Mouse (Mus musculus) stomach, embryonic 14.5 days (tissue): ENCODE data around the gene Psat1. TPM values are rescaled to one million over a fixed set of nuclear protein-coding genes. Genes with fewer than 3 reads are reported as not detected.

ENCODE experiments used
- ATAC-seq: fragments of 200-750 bp; cut with Nextera tagmentation; 2 replicates; pipeline ENCODE4 v1.8.0; 2017; ENCODE audit warnings: low read depth, moderate TSS enrichment; ENCODE audit not compliant: insufficient number of reproducible peaks, insufficient read depth, low FRiP score
- H3K27ac ChIP-seq: fragments of 300-500 bp; sonication (generic); 2 replicates; pipeline ENCODE4 v1.5.1; 2014; ENCODE audit warnings: mild to moderate bottlenecking, low read length, moderate library complexity, mixed read lengths
- H3K27me3 ChIP-seq: fragments of 300-500 bp; sonication (generic); 2 replicates; pipeline ENCODE4 v1.6.1; 2014; ENCODE audit warnings: low read length, control low read depth, mixed read lengths; ENCODE audit not compliant: control insufficient read depth, insufficient read depth
- H3K36me3 ChIP-seq: fragments of 300-500 bp; sonication (generic); 2 replicates; pipeline ENCODE4 v1.6.1; 2014; ENCODE audit warnings: mild to moderate bottlenecking, control low read depth, low read length, moderate library complexity, mixed read lengths; ENCODE audit not compliant: control insufficient read depth, insufficient read depth
- H3K4me1 ChIP-seq: fragments of 300-500 bp; sonication (generic); 2 replicates; pipeline ENCODE4 v1.6.1; 2014; ENCODE audit warnings: low read length, control low read depth, mixed read lengths; ENCODE audit not compliant: control insufficient read depth, insufficient read depth
- H3K4me2 ChIP-seq: fragments of 300-500 bp; sonication (generic); replicated peaks from 2 replicates; pipeline ENCODE4 v1.6.1; 2014; ENCODE audit warnings: low read depth, low read length, control low read depth
- H3K4me3 ChIP-seq: fragments of 300-500 bp; sonication (generic); 2 replicates; pipeline ENCODE4 v1.5.1; 2014; ENCODE audit warnings: low read depth, low read length, control low read depth
- H3K9ac ChIP-seq: fragments of 300-500 bp; sonication (generic); replicated peaks from 2 replicates; pipeline ENCODE4 v1.6.1; 2014; ENCODE audit warnings: low read depth, mild to moderate bottlenecking, control low read depth, low read length, moderate library complexity, mixed read lengths
- H3K9me3 ChIP-seq: fragments of 300-500 bp; sonication (generic); 2 replicates; pipeline ENCODE4 v1.6.1; 2016; ENCODE audit warnings: low read depth, low read length, control low read depth; ENCODE audit not compliant: control insufficient read depth
- WGBS: fragments of 180-500 bp; shearing (Covaris S2); extraction: QIAGEN DNeasy Blood & Tissue Kit; methylation state at CpG from one replicate; pipeline ENCODE4 v1.1.7; 2014; 5-methylcytosine and 5-hydroxymethylcytosine counted together
- polyA plus RNA-seq: library from polyadenylated mRNA; unstranded; fragments of >200 nt; fragmentation: Nextera tagmentation; extraction: Ambion mirVana; gene quantifications from 2 replicates; pipeline ENCODE4 v1.2.1, GENCODE M21; 2014

Psat1 gene
- polyA plus RNA-seq, 1 experiment from 2014 or later, result 72.3 TPM

DNA sequence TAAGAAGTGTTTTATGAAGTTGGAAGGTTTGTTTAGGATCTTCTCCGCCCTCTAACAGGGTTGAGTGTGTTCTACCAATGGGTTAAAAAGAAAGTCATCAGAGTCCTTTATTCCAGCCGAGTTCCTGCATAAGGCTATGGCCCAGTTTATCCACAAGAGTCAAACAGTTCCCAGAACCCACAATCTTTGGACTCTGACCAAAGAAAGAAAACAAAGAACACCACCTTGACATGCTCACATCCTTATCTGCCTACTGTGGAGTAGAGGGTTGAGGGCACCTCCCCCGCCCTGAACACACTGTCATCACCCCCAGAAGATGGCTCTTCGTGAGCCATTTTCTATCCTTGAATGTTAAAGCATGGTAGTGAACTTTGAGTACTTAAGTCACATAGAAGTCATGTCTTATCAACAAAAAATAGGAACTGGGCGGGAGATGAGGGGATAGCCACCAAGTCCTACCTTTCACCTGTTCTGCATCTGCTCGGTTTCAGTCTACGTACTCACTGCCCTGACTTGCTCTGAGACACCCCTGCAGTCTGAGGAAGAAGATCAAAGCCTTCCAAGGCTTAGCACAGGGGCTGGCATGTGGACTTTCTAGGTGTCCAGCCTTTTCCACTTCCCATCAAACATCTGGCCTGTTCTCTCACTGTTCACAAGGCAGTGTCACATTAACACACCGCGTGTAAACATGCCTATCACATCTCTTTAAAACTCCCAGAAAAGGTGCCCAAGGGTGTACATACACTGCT lies 33.7 kb downstream of the Psat1 start:
- no peak for ATAC-seq
- WGBS, result 89% methylated on average over 9 of the region's 9 CpGs
- no peaks in the 10 kb centered on the region; the same call in 1 of the 2 replicates for H3K36me3 ChIP-seq

DNA sequence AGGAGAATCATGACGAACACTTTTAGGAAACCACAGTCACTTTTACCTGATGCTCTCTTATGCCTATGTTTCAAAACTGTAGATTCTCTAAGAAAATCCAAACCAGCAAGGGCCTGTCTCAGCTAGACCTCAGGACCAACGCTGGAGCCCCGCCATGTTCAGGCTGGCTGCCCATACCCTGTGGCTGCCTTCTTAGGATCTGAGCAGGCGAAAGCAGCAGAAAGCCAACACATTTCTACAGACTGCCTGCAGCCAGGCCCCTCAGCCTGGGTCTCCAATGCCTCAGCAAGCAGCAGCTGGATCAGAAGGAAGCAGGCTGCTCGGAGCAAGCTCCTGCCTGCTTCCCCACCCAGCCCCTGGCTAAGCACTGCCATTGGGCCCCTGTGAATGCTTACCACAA lies 35.7 kb downstream of the Psat1 start:
- Histone ChIP-seq H3K27ac (no peak overlapping the region), H3K9ac (no peak overlapping the region), H3K27me3 (no peaks in the 10 kb centered on the region), H3K4me3 (no peak overlapping the region), H3K9me3 (no peaks in the 10 kb centered on the region), H3K36me3 (peaks cover 8% of the 10 kb centered on the region; the same call in 1 of the 2 replicates), H3K4me2 (no peak overlapping the region), H3K4me1 (no peaks in the 10 kb centered on the region)
- WGBS, result 92% methylated on average over 5 of the region's 5 CpGs
- ATAC-seq, result no peak

More for the DNA sequence above, 33.7 kb downstream of the Psat1 start:
- Histone ChIP-seq H3K27ac (no peak overlapping the region), H3K4me3 (no peak overlapping the region), H3K4me2 (no peak overlapping the region), H3K4me1 (no peaks in the 10 kb centered on the region), H3K9me3 (no peaks in the 10 kb centered on the region), H3K9ac (no peak overlapping the region), H3K27me3 (no peaks in the 10 kb centered on the region)

DNA sequence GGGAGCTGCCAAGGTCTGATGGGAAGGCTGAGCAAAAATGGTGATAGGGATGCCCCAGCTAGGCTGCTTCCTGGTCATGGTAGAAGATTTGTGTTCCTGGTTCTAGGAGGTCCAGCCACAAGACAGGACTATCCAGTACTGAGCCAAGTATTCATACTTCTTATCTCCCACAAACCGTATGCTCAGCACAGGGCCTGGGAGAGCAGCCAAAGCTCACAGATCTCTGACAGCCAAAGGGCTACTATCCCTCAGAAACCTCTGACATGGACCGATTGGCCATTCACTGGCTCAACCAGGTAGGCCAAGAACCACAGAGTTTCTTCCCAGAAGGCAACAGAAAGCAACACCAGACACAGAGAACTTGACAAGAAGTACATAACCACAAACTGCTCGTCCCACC lies 36.1 kb downstream of the Psat1 start:
- Histone ChIP-seq H3K4me1 (no peaks in the 10 kb centered on the region), H3K4me2 (no peak overlapping the region), H3K36me3 (peaks cover 8% of the 10 kb centered on the region; the same call in 1 of the 2 replicates), H3K27me3 (no peaks in the 10 kb centered on the region), H3K4me3 (no peak overlapping the region), H3K9ac (no peak overlapping the region), H3K9me3 (no peaks in the 10 kb centered on the region), H3K27ac (no peak overlapping the region)
- no peak for ATAC-seq
- WGBS, result 80% methylated on average over 3 of the region's 3 CpGs

DNA sequence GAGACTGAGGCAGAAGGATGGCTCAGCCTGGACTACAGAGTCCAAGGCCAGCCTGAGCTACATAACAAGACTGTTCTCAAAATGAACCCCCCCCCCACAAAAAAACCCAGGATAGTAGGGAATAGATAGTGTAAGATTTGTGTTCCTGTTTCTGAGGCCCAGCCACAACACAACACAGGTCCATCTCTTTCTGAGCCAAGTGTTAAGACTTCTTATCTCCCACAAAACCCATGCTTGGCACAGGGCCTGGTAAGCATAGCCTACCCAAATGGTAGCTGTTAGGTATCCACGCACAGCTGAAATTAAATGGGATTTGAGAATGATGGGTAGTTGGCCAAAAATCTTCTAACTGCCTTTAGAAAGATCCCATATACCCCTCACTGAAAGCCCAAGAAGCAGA lies 36.6 kb downstream of the Psat1 start:
- WGBS, result 85% methylated on average over 1 of the region's 1 CpGs
- Histone ChIP-seq H3K27ac (no peak overlapping the region), H3K36me3 (peaks cover 8% of the 10 kb centered on the region; the same call in 1 of the 2 replicates), H3K4me1 (no peaks in the 10 kb centered on the region), H3K4me2 (no peak overlapping the region), H3K9ac (no peak overlapping the region), H3K27me3 (no peaks in the 10 kb centered on the region), H3K4me3 (no peak overlapping the region), H3K9me3 (no peaks in the 10 kb centered on the region)
- ATAC-seq, result no peak

DNA sequence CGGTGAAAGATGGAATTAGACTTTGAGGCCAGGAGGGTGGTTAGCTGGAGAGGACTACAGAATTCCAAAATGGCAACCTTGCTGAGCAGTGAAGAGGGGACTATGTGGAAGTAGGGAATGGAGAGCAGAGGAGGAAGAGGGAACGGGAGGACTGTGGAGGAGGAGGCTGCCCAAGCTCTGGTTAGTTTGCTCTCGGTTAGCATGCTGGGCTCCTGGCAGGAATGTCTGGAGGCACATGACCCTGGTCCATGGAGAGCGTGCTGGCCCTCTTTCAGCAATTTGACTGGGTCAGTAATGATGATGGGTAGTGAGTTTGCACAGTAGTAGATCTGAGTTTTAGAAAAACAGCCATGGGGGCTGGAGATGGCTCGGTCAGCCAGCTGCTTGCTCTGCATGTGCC lies 39.1 kb downstream of the Psat1 start:
- Histone ChIP-seq H3K36me3 (0 out of 2 replicates have a peak, but pooled peaks cover 8% of the 10 kb centered on the region), H3K4me1 (no peaks in the 10 kb centered on the region), H3K27ac (no peak overlapping the region), H3K4me3 (no peak overlapping the region), H3K4me2 (no peak overlapping the region), H3K27me3 (no peaks in the 10 kb centered on the region), H3K9me3 (no peaks in the 10 kb centered on the region), H3K9ac (no peak overlapping the region)
- WGBS, result 86% methylated on average over 5 of the region's 5 CpGs
- no peak for ATAC-seq

DNA sequence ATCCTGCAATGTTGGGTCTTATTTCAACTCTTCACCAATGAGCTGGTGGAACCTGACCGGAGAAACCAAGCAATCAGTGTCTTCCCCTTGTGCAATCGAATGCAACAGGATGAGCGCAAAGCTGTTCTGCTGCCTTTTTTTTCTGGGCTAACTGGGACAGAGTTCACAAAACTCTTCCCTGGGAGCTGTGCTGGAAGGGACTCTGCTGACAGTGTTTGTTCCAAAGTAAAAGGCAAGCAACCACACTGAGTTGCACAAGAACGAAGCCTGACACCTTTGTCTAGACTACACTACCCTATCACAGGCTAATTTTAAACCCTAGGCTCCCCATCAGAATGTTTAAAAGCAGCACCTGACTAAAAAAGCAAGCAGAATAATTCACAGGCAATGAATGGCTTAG lies 42.4 kb downstream of the Psat1 start:
- H3K27ac ChIP-seq, result no peak overlapping the region
- ATAC-seq, result no peak
- H3K4me2 ChIP-seq, result no peak overlapping the region
- H3K4me3 ChIP-seq, result no peak overlapping the region
- H3K36me3 ChIP-seq, result 0 out of 2 replicates have a peak, but pooled peaks cover 8% of the 10 kb centered on the region
- no peaks in the 10 kb centered on the region for H3K27me3 ChIP-seq
- H3K9me3 ChIP-seq, result no peaks in the 10 kb centered on the region
- WGBS, result 91% methylated on average over 4 of the region's 4 CpGs
- no peak overlapping the region for H3K9ac ChIP-seq
- no peaks in the 10 kb centered on the region for H3K4me1 ChIP-seq

DNA sequence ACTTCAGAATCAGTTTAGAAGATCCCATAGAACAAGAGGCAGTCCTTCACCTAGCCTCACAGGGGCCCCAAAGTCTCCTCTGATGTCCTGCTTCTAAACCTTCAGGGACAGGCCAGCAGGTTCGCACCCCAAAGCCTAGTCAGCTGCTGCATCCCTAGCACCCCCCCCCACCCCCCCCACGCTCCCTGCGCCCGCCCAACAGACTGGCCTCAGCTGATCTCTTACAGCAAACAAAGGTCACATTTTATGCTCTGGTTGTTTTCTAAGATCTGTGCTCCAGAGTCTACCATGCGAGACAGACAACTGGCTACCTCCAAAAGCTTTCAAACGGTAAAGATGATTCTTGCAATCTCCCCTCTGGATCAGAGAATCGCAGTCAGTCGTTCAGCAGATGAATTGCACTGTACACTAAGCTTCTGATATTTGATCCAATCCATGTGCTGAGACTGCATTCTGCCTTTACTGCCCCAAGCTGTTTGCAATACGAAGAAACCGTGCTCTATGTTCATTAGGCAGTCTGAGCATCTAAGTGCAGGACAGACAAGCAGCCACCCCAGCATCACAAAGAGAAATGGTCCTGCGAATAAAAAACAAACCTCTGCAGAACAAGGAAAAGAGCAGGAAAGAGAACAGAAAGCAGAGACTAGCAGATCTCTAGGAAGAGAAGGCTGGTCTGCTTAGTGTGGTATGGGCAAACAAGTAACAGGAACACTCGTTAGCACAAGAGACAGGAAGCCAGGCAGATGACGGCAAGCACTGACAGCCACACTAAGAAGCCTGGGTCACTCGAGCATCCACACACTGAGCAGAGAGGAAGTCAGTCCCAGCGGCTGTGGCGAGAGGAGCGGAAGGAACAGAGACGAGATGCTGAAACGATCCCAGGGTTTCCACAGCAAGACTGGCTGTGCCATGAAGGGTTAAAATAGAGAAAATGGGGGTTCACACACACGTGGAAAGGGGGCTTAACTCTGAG lies 43.3 kb downstream of the Psat1 start:
- Histone ChIP-seq H3K9ac (no peak overlapping the region), H3K27me3 (no peaks in the 10 kb centered on the region), H3K36me3 (0 out of 2 replicates have a peak, but pooled peaks cover 8% of the 10 kb centered on the region), H3K27ac (no peak overlapping the region), H3K4me1 (no peaks in the 10 kb centered on the region), H3K9me3 (no peaks in the 10 kb centered on the region), H3K4me3 (no peak overlapping the region), H3K4me2 (no peak overlapping the region)
- 66% methylated on average over 20 of the region's 20 CpGs for WGBS
- ATAC-seq, result no peak

DNA sequence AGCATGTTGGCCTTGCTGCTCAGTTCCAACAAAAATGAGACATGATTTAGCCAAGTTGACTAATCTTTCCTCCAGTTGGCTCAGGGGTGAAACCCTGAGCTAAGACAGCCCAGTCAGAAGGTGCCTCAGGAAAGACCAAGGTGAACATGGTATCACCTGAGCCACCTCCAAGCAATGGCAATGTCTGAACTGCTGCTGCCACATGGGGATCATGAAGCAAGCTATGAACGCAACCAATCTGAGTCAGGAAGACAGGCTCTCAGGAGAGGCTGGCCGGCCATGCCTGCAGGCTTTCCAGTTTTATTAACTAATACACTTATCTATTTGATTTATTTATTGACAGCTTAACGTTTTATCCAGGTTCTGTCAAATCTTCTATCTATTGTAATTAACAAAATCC lies 51.5 kb downstream of the Psat1 start:
- Histone ChIP-seq H3K4me3 (no peak overlapping the region), H3K9ac (no peak overlapping the region), H3K27ac (no peak overlapping the region), H3K27me3 (no peaks in the 10 kb centered on the region), H3K4me1 (no peaks in the 10 kb centered on the region), H3K9me3 (no peaks in the 10 kb centered on the region), H3K4me2 (no peak overlapping the region), H3K36me3 (no peaks in the 10 kb centered on the region)
- ATAC-seq, result no peak
- 81% methylated on average over 3 of the region's 3 CpGs for WGBS
